Mouse (Mus musculus): ENCODE results near the gene Dnal1.

DNA sequence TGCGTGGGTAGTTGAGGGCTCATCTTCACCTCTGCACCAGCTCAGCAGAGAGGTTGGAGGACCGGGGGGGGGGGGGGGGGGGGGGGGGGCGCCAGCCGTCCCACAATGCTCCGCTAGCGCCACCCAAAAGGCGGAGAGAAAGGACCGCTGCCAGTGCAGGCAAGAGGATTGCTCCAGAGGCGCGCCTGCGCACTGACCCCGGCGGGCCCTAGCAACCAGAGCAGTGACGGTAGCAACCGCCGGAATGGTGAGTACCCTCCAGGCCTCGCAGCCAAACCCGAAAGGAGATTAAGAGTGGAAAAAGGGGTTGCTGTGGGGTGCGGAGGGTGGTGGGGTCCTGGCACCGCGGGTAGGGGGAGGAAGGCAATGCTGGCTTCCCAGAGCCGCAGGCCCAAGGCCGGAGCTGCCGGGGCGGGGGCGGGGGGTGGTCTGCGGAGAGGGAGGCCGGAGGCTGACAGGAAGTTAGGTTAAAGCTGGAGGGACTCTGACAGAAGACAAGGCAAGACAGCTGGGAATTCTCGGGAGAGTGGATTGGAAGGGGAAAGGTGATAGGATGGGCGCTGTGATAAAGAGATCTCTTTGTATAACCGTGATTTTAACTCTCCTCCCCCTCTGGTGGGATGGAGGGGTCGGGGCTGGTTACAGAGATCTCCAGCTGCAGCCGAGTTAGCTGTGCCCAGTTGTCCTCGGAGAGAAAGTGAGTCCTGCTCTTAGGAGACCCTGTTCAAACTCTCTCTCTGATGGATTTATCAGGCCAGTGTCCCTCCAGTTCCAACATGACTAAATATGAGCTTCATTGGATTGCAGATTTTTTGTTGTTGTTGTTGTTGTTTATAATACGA lies at the start of gene Dnal1:
- TF ChIP-seq POLR2A (IDR thresholded peaks at IDR 0.05; ENCODE audit: borderline replicate concordance, extremely low read depth, low read depth, low read length) (peak; percentile 23; the same call in 1 of the 2 replicates), CTCF (IDR thresholded peaks at IDR 0.05; ENCODE audit: insufficient read depth, low read length) (no peak)

All from lung, adult 2 months (tissue).